Mouse (Mus musculus): ENCODE measurements around the gene Psg22. TPM values are rescaled to one million over a fixed set of nuclear protein-coding genes. Genes with fewer than 3 reads are reported as not detected.
"Not testable (repeated sequence)": the region's sequence is repeated elsewhere in the genome, so short reads cannot be mapped to it uniquely, and the experiment has no call there.

Psg22 gene
- polyA plus RNA-seq, 1 experiment from 2014 or later, result not detected

DNA sequence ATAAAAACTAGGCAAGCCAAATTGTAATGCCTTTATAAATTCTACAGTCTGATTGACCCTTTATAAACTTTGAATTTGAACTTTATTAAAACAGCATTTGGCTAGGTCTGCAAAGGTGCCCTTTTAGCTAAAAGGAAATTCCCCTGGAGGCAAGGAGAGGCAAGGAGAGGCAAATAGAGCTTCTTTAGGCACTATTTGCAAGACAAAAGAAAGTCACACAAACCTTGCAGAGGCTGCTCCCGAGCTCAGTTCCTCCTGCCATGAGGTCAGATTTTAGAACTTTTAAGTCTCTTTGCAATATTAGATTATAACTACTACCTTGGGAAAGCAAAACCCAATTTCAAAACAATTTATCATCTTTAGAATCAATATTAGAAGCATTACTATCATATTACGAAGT lies 29.5 kb downstream of the Psg22 start:
- not testable (repeated sequence) for H3K9ac ChIP-seq; H3K36me3 ChIP-seq; H3K4me3 ChIP-seq (replicated peaks); H3K9me3 ChIP-seq (replicated peaks); H3K27ac ChIP-seq; H3K4me1 ChIP-seq; ATAC-seq (replicated peaks; ENCODE audit: low FRiP score); H3K4me2 ChIP-seq
- H3K27me3 ChIP-seq, result peaks cover 29% of the 10 kb centered on the region
- 50% methylated on average over 2 of the region's 2 CpGs for WGBS

DNA sequence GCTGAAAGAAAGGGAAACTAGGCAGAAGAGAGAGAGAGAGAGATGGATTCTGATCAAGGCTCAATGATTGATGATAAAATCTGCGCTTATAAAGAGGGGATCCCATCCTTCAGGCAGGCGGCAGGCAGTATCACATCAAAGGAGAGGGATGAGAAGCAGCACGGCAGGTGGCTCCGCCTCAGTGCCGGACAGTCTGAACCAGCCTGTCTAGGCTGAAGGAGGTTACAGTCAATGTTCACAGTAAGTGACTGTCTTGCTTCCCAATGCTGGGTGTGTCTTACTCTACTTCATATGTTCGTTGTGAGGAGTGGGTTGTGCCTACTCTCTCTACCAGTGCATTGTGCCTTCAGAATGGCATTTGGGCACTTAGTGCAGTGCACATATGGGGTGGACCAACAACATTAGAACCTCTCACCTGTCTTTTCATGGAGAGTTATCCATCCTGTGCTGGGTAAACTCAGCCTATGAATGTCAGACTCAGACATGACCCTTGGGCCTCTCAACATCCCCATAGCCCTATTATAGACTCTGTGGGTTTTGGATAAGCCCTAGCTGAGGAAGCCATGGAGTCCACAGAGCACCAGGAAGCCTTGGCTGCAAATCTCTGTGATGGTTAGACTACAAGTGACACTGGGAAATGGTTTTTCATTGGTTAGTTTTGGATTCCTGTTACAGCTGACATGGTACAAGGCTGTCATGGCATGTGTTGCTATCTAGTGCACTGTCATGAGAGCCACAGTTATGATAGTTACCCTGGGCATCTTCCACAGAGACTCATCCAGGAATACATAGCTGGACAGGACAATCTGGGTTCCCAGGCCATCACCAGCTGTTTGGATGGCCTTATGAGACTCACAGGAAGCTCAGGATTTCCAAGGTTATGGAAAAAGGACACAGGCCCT lies 31.4 kb downstream of the Psg22 start:
- no peak overlapping the region for H3K4me3 ChIP-seq (replicated peaks)

DNA sequence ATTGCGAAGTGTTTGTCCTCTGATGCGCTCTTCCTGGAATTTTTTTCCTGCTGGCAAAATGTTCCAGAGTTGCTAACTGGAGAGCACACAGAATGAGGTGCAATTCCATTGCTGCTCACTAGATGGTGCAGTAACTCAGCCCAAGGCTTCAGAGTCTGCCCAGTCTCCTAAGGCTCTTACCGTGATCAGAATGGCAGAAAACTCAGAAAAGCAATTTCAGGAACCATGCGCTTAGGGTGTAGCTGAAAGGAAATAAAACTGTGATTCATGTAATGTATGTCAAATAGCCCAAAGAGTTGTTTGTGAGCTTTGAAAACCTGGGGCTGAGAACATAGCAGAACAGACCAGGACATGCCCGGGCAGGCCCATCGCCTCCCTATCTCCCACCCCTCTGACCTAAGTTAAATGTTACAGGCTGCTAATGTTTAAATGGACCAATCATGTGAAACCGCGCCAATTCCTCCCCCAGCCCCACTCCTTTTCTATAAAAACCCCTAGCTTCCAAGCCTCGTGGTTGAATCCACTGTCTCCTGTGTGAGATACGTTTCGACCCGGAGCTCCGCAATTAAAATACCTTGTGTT lies 32.1 kb downstream of the Psg22 start:
- not testable (repeated sequence) for H3K4me1 ChIP-seq; H3K4me2 ChIP-seq; H3K27ac ChIP-seq; H3K9me3 ChIP-seq (replicated peaks); H3K9ac ChIP-seq; H3K36me3 ChIP-seq; H3K4me3 ChIP-seq (replicated peaks)
- WGBS, result 41% methylated on average over 11 of the region's 13 CpGs
- peaks cover 29% of the 10 kb centered on the region for H3K27me3 ChIP-seq
- peak; percentile 74; the same call in 1 of the 2 replicates for ATAC-seq (replicated peaks; ENCODE audit: low FRiP score)

More for the DNA sequence above, 31.4 kb downstream of the Psg22 start:
- no peak overlapping the region for H3K9ac ChIP-seq
- H3K9me3 ChIP-seq (replicated peaks), result no peaks in the 10 kb centered on the region
- no peaks in the 10 kb centered on the region for H3K36me3 ChIP-seq
- WGBS, result 15% methylated on average over 6 of the region's 6 CpGs
- no peak overlapping the region for H3K4me2 ChIP-seq
- ATAC-seq (replicated peaks; ENCODE audit: low FRiP score), result peak; percentile 18; the same call in 1 of the 2 replicates
- no peak overlapping the region for H3K27ac ChIP-seq
- H3K4me1 ChIP-seq, result no peaks in the 10 kb centered on the region
- peaks cover 29% of the 10 kb centered on the region for H3K27me3 ChIP-seq

DNA sequence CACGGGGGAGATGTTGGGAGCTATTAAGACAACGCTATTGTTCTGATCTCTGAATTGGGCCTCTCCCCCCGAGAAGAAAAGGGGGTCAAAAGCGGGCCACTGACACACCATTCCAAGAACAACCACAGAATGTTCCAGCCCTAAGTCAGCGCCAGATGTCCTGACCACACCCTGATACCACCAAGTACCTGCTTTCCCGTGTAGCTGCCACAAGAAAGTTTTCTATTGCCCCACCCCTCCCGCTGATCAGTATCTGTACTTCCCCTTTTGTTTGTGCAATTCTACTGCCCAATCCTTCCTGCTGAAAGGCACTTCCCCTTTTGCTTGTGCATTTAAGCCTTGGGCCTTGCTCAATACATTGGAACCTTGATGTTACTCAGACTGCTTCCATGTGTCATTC lies 42.3 kb downstream of the Psg22 start:
- not testable (repeated sequence) for H3K27me3 ChIP-seq; H3K4me1 ChIP-seq; ATAC-seq (replicated peaks; ENCODE audit: low FRiP score); H3K4me3 ChIP-seq (replicated peaks); H3K4me2 ChIP-seq; H3K9me3 ChIP-seq (replicated peaks); H3K27ac ChIP-seq; H3K36me3 ChIP-seq; H3K9ac ChIP-seq
- 90% methylated on average over 7 of the region's 7 CpGs for WGBS

DNA sequence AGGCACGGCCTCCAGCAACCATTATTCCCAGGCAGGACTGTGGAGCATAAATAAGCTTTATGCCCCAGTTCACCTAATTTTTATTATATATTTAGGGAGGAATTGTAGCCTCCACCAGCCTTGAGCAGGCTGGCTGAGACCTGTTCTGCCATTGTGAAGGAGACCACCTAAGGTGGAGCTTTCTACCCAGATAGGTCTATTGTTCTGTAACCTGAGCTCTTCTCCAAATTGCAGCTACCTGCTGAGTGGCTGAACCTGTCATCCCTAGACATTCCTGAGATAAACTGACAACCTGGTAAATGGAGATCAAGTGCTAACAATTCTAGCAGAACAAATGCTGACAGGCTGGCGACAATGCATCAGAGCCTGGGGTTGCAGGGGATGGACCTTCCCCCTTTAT lies 45.0 kb downstream of the Psg22 start:
- WGBS, result 11% methylated on average over 1 of the region's 2 CpGs
- ATAC-seq (replicated peaks; ENCODE audit: low FRiP score), result not testable (repeated sequence)

More for the DNA sequence above, 45.0 kb downstream of the Psg22 start:
- H3K4me1 ChIP-seq; H3K36me3 ChIP-seq; H3K27ac ChIP-seq; H3K4me2 ChIP-seq; H3K27me3 ChIP-seq; H3K9me3 ChIP-seq (replicated peaks); H3K4me3 ChIP-seq (replicated peaks); H3K9ac ChIP-seq: not testable (repeated sequence)

Other genes starting within 250 kb of the Psg22 start
- not detected in 2 replicates for gene Psg26, start 233.9 kb upstream of the Psg22 start, polyA plus RNA-seq (2015; fragmentation: Nextera tagmentation; extraction: Ambion mirVana)
- not detected in 2 replicates for gene Psg25, start 185.8 kb upstream of the Psg22 start, polyA plus RNA-seq (2015; fragmentation: Nextera tagmentation; extraction: Ambion mirVana)
- gene Psg27, start 150.8 kb upstream of the Psg22 start, polyA plus RNA-seq (2015; fragmentation: Nextera tagmentation; extraction: Ambion mirVana), result not detected in 2 replicates
- not detected in 2 replicates for gene Psg23, start 101.6 kb upstream of the Psg22 start, polyA plus RNA-seq (2015; fragmentation: Nextera tagmentation; extraction: Ambion mirVana)
- not detected in 2 replicates for gene Psg21, start 61.4 kb upstream of the Psg22 start, polyA plus RNA-seq (2015; fragmentation: Nextera tagmentation; extraction: Ambion mirVana)
- gene Psg20, start 31.9 kb upstream of the Psg22 start, polyA plus RNA-seq (2015; fragmentation: Nextera tagmentation; extraction: Ambion mirVana), result not detected in 2 replicates
- not detected in 2 replicates for gene Psg19, start 80.4 kb downstream of the Psg22 start, polyA plus RNA-seq (2015; fragmentation: Nextera tagmentation; extraction: Ambion mirVana)
- 0.09 TPM in 1 of 2 replicates, not detected in the other for gene Psg17, start 103.5 kb downstream of the Psg22 start, polyA plus RNA-seq (2015; fragmentation: Nextera tagmentation; extraction: Ambion mirVana)
- gene Mill2, start 121.9 kb downstream of the Psg22 start, polyA plus RNA-seq (2015; fragmentation: Nextera tagmentation; extraction: Ambion mirVana), result 0.76 and 1.2 TPM in 2 replicates
- gene Pglyrp1, start 153.2 kb downstream of the Psg22 start, polyA plus RNA-seq (2015; fragmentation: Nextera tagmentation; extraction: Ambion mirVana), result 2.3 and 4.8 TPM in 2 replicates
- gene Ccdc61, start 192.3 kb downstream of the Psg22 start, polyA plus RNA-seq (2015; fragmentation: Nextera tagmentation; extraction: Ambion mirVana), result 27.7 and 28.9 TPM in 2 replicates
- 0.67 and 0.93 TPM in 2 replicates for gene Nova2, start 207.8 kb downstream of the Psg22 start, polyA plus RNA-seq (2015; fragmentation: Nextera tagmentation; extraction: Ambion mirVana)

Data from kidney, embryonic 15.5 days (tissue).